25 mouse cellular contexts compared by ENCODE assay signal in genomic region chr5:24704615-24705014, GRCm38 (mm10). TPM values are rescaled to one million over a fixed set of nuclear protein-coding genes. Genes with fewer than 3 reads are reported as not detected.
"Had no signal": no experiment of that assay in that cellular context is flagged by ENCODE, and none has a peak within 500 bp of the region (broad histone marks: within the 10 kb centered on the region; RNA-seq: fewer than 3 reads in every experiment).

No protein-coding gene starts in this region.

- ATAC-seq: intestine, postnatal 0 days; liver, embryonic 12.5 days; midbrain, embryonic 15.5 days had no signal

- H3K27me3 ChIP-seq: limb, embryonic 12.5 days; liver, embryonic 12.5 days; liver, embryonic 15.5 days; lung, embryonic 15.5 days; midbrain, embryonic 12.5 days; midbrain, embryonic 15.5 days; neural tube, embryonic 12.5 days; neural tube, embryonic 15.5 days; stomach, embryonic 15.5 days had no signal

- H3K4me2 ChIP-seq: limb, embryonic 12.5 days; liver, embryonic 12.5 days; liver, embryonic 15.5 days; lung, embryonic 15.5 days; midbrain, embryonic 12.5 days; midbrain, embryonic 15.5 days; neural tube, embryonic 12.5 days; neural tube, embryonic 15.5 days; stomach, embryonic 15.5 days had no signal

- H3K4me1 ChIP-seq: limb, embryonic 12.5 days; liver, embryonic 15.5 days; lung, embryonic 15.5 days; midbrain, embryonic 15.5 days; neural tube, embryonic 12.5 days; neural tube, embryonic 15.5 days; stomach, embryonic 15.5 days had no signal

- H3K9me3 ChIP-seq: limb, embryonic 12.5 days; liver, embryonic 12.5 days; liver, embryonic 15.5 days; lung, embryonic 15.5 days; midbrain, embryonic 12.5 days; midbrain, embryonic 15.5 days; neural tube, embryonic 12.5 days; neural tube, embryonic 15.5 days; stomach, embryonic 15.5 days had no signal

- H3K27ac ChIP-seq: left cerebral cortex, adult 2 months; limb, embryonic 12.5 days; liver, embryonic 12.5 days; liver, embryonic 15.5 days; lung, embryonic 15.5 days; midbrain, embryonic 12.5 days; midbrain, embryonic 15.5 days; neural tube, embryonic 12.5 days; neural tube, embryonic 15.5 days; stomach, embryonic 15.5 days had no signal

- H3K4me3 ChIP-seq: left cerebral cortex, adult 2 months; limb, embryonic 12.5 days; liver, embryonic 12.5 days; liver, embryonic 15.5 days; lung, embryonic 15.5 days; midbrain, embryonic 12.5 days; midbrain, embryonic 15.5 days; neural tube, embryonic 12.5 days; neural tube, embryonic 15.5 days; stomach, embryonic 15.5 days had no signal

- H3K9ac ChIP-seq: limb, embryonic 12.5 days; liver, embryonic 12.5 days; liver, embryonic 15.5 days; lung, embryonic 15.5 days; midbrain, embryonic 12.5 days; midbrain, embryonic 15.5 days; neural tube, embryonic 12.5 days; neural tube, embryonic 15.5 days; stomach, embryonic 15.5 days had no signal

- DNase-seq: kidney, adult 2 months; kidney, postnatal 10 days; kidney, postnatal 36 days; layer of hippocampus, postnatal 36 days; liver; lung, adult 18-20 months; lung, postnatal 10 days; lung, postnatal 36 days; retina, postnatal 1 day; right cerebral cortex, postnatal 25 days; spleen, adult 18-20 months; thymus, adult 2 months; thymus, postnatal 14 days; thymus, postnatal 4 days had no signal

RNA-seq across cellular contexts. Expression of gene Crygn, which starts 53.2 kb away (rescaled TPM):
- polyA plus RNA-seq: limb, embryonic 12.5 days; liver, embryonic 12.5 days; liver, embryonic 15.5 days; midbrain, embryonic 12.5 days had no signal
